Mouse (Mus musculus): ENCODE data around the gene Immp2l.

The Immp2l gene

GRCm38 (mm10) chr12:41425101-41425679 is 401.3 kb downstream of the Immp2l start:
- no peak for DNase-seq (ENCODE audit: low spot score in 2 of 2)

- no peak for DNase-seq (ENCODE audit: low spot score in 2 of 2)
Measured at GRCm38 (mm10) chr12:41427464-41427863, 403.6 kb downstream of the Immp2l start.

DNA sequence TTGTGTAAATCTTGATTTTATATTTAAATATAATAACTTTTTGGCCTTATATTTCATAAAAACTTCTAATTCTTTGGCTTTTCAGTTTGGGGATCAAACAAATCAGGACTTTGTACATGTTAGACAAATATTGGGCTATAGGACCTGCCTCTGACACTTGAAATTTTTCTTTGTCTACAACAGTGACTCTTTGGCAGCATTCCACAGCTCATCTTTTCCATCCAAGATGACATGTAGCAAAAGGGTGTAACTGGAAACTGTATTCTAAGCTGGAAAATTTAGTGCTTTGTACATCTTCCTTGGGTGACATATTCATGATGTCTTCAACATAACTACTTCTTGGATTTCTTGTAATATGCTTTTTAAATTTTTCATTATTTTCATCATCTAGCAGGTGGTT is 404.9 kb downstream of the Immp2l start:
- no peak for DNase-seq (ENCODE audit: low spot score in 2 of 2)

GRCm38 (mm10) chr12:41436206-41436985 is 412.5 kb downstream of the Immp2l start:
- DNase-seq (ENCODE audit: low spot score in 2 of 2), result no peak

- no peak for DNase-seq (ENCODE audit: low spot score in 2 of 2)
Measured at GRCm38 (mm10) chr12:41438446-41438845, 414.6 kb downstream of the Immp2l start.

DNA sequence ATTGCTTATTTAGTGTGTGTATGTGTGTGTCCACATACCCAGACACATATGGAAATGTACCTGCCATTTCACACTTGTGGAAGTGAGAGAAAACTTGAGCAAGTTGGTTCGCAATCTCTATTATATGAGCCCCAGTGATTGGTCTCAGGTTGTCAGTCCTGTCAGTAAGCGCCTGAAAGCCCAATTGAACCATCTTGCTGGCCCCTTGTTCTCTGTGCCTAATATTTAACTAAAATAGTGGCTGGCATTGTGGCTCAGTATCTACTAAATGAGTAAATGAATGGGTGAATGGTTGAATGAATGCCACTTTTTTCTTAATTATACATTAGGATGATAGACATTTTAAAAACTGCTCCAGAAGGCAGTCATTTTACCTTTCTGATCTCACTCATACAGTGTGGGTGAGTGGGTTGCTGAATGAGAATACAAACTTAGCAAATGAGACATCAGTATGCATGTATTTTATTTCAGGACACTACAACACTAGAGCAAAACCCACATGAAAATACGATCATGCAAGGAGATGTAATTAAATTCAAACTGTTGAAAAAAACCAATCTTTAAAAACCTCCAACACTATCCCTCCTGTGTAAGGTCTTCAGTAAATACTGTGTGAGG is 444.6 kb downstream of the Immp2l start:
- DNase-seq (ENCODE audit: low spot score in 2 of 2), result no peak

GRCm38 (mm10) chr12:41469096-41469801 is 445.4 kb downstream of the Immp2l start:
- DNase-seq (ENCODE audit: low spot score in 2 of 2), result no peak

DNA sequence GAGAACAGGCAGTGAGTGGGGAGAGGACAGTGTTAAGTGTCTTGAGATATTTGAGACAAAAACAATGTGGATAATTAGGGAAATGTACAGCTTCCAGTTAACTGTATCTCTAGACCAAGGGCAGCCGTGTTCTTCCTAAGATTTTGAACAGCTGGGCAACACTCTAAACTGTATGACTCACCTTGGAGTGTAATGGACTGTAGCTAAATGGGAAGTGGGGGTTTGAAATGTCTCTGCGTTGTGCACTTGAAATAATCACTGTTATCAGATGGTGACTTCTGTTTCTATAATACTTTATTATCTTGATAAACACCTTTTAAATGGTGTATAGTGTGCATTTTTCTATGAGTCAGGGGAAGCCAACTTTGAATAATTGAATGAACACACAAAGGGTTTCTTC is 457.6 kb downstream of the Immp2l start:
- DNase-seq (ENCODE audit: low spot score in 2 of 2), result no peak

- peak; percentile 31 to 53 for DNase-seq (ENCODE audit: low spot score in 2 of 2)
Measured at GRCm38 (mm10) chr12:41483091-41483592, 459.3 kb downstream of the Immp2l start.

- DNase-seq (ENCODE audit: low spot score in 2 of 2), result peak; percentile 46 to 57
Measured at GRCm38 (mm10) chr12:41483593-41484451, 459.9 kb downstream of the Immp2l start.

- DNase-seq (ENCODE audit: low spot score in 2 of 2), result peak; percentile 64 to 71
Measured at GRCm38 (mm10) chr12:41484689-41485511, 461.0 kb downstream of the Immp2l start.

DNA sequence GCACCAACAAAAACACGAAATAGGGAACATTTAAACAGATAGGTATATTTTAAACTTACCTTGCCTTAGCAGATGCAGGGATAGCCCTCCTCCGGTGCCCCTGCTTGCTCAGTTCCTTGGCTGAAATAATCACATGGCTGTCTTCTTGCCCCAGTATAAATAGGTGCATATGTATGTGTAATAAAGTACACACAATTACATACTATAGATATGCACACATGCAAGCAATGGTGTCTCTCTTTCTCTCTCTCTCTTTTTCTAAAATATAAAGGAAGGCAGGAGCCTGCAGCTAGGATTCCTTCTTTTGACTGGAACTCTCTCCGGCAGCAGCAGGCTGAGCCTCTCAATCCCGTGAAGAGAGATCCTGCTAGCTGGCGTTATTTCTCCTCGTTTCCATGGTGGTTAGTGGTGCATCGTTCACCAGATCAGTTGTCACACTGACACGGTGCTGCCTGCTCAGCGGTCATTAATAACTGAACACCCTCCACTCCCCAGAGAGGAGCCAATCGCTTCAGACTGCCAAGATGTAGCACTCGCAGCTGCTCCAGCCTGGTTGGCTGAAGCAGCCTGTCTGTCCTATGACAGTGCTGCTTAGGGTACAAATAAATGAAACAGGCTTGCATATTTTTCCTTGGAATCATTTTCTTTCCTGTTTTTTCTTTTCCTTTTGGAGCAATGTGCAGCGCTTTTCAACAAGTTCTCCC is 461.8 kb downstream of the Immp2l start:
- DNase-seq (ENCODE audit: low spot score in 2 of 2), result peak; percentile 81 to 84

- no peak for DNase-seq (ENCODE audit: low spot score in 2 of 2)
Measured at GRCm38 (mm10) chr12:41486331-41486730, 462.4 kb downstream of the Immp2l start, which contains the start of gene Lrrn3. Lrrn3 (minus strand) TSS chr12:41486431.

DNA sequence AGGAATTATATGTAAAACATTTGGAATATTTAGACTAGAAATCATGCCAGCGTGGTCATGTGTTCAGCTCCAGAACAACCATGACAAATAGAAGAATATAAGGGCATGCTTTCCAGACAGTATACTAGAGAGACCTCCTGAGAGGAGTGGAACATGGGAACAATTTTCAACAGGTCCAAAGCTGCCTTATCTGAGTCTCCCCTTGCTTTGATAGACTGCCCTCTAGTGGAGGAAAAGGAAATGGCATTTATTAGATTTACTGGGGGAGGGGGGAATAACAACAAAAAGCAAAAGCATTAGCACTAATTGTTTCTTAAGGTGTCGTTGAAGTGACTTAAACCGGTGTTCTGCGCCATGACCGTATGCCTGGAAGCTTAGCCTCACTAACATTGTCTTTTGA is 463.1 kb downstream of the Immp2l start:
- DNase-seq (ENCODE audit: low spot score in 2 of 2), result peak in 1 of 2 experiments; percentile 34

- DNase-seq (ENCODE audit: low spot score in 2 of 2), result no peak
Measured at GRCm38 (mm10) chr12:41494620-41495019, 470.7 kb downstream of the Immp2l start.

- no peak for DNase-seq (ENCODE audit: low spot score in 2 of 2)
Measured at GRCm38 (mm10) chr12:41500049-41500820, 476.3 kb downstream of the Immp2l start.

DNA sequence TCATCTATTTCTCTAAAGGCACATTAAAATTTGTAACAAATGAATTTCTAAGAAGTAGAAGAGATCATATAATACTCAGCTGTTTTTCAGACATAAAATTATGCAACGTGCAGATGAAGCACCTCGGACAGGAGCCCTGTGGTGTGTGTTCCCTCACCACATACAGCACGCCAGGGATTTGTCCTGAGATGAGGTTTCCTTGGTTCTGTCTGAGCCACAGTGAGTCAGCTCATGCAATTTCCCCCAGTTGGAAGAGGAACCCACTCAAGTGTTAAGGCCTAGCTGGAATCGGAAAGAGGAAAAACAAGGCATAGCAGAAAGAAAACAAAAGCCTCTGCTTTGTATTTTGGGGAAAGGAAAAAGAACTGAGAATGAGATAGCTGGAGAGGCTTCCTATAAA is 484.7 kb downstream of the Immp2l start:
- DNase-seq (ENCODE audit: low spot score in 2 of 2), result no peak

GRCm38 (mm10) chr12:41510588-41510987 is 486.7 kb downstream of the Immp2l start:
- peak in 1 of 2 experiments; percentile 20 for DNase-seq (ENCODE audit: low spot score in 2 of 2)

GRCm38 (mm10) chr12:41518897-41519296 is 495.0 kb downstream of the Immp2l start:
- no peak for DNase-seq (ENCODE audit: low spot score in 2 of 2)
